Mouse (Mus musculus) CH12F3 (cell line): Measurements from ENCODE around the gene Asb14.
"Not testable (repeated sequence)": the region's sequence is repeated elsewhere in the genome, so short reads cannot be mapped to it uniquely, and the experiment has no call there.

ENCODE experiments used
- in situ Hi-C: fragments of 300-500 bp; cut with MboI; formaldehyde crosslinking; loops from 2 replicates; pipeline ENCODE4 v1.14.3; 2020; ENCODE audit warnings: low sequenced_read_pairs

The Asb14 gene

DNA sequence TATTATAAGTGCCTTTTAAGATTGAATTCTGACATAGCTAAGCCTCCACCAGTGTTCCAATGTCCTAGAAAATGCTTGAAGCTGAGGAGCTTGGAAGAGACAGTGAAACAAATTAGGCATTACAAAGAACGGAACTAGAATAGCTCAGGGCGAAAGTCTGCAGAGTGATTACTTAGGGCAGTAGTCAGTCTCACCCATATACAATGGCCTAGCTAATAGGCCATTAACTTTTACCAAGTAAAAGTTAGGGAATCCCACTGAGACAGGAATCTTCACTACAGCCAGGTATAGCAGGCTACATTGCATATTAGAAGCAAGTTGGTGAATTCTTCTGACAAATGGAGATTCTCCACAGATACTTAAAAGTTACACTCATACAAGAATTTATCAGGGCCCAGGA lies 61.8 kb downstream of the Asb14 start:
- in situ Hi-C loops, result not testable (repeated sequence)

- in situ Hi-C loops, result no loop called here
Measured at GRCm38 (mm10) chr14:26960518-26960917, 66.2 kb downstream of the Asb14 start.
